Mouse (Mus musculus) gastrocnemius, postnatal 10 days (tissue): ENCODE results near the gene Sdad1. TPM values are rescaled to one million over a fixed set of nuclear protein-coding genes. Genes with fewer than 3 reads are reported as not detected.

Experiments
- DNase-seq: peaks from one replicate; pipeline ENCODE4 v3.0.0; 2021; ENCODE audit warnings: mixed read lengths
- total RNA-seq, 2 experiments: library from RNA; stranded (reverse); gene quantifications; 2 replicates each; pipeline ENCODE4 v1.2.3; 2021

Sdad1 gene
- total RNA-seq, 2 experiments from 2014 or later, result 20.3 to 20.8 TPM

DNA sequence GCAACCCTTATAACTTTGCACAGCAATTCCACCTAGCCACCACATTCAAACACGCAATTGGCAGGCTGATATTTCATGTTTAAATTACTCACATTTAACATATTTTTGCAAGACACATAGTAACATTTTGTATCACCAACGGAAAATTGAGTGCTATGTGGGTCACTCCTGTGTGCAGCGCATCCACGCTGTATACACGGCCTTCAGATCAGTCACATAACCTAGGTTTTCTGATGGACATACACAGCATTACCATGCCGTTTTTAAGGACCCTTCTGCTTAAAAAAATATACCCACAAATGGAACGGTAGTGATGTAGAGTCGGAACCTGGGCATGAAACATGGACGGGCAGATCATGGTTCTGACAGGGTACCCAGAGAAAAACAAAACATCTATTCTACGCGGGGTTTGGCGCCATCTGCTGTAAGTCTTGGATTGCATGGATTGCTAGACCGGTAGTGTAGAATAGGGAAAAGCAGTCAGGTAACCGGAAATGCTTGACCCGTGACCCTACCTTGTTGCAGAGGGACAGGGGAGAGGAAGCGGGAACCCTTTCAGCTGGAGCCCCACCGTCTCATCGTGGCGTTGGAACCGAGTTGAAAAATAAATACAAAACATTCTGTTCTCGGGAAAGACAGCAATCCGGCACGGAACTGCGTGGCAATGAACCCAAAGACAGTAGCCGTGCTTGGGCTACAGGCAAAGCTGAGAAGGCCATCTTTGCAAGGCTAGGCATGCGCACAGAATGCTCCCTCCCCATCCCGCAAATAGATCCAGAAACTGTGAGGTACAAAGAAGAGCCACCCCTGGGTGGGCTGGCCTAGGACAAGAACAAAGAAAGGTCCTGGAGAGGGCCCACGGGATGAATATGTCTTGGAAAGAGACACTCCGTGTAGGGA is 70.7 kb downstream of the Sdad1 start:
- DNase-seq, result peak; percentile 55

DNA sequence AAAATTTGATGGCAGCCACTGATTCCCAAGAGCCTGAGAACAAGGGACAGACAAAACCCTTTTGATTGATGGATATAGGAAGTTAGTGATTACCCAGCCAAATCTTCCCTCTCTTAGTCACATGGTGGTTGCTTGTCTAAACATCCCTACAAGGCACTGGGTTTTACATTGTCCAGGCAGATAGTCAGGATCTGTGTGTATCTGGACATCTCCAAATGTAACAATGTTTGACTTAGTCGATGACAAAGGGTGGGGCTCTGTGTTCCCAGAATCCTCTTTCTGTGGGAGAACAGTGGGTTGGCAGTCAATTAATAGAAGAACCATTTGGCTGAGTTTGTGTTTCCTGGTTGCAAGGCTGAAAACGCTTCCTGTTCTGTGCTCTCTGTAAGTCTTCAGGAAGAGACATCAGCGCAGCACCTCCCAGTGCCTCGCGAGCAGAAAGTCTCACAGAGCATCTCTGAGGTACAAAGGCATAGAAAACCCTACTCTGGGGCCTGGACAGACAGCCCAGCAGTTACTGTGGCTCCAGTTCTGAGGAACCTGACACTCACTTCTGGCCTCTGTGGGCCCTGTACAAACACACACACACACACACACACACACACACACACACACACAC is 75.2 kb downstream of the Sdad1 start:
- DNase-seq, result no peak

Other genes starting within 250 kb of the Sdad1 start
- gene G3bp2, start 226.8 kb downstream of the Sdad1 start, total RNA-seq, result 10 to 100 TPM; 57.9 to 59.4 TPM
- 10 to 100 TPM; 63.0 to 68.2 TPM for gene Uso1, start 172.5 kb downstream of the Sdad1 start, total RNA-seq
- not detected for gene U90926, start 95.1 kb downstream of the Sdad1 start, total RNA-seq
- not detected for gene Ppef2, start 54.2 kb downstream of the Sdad1 start, total RNA-seq
- gene Naaa, start 32.3 kb downstream of the Sdad1 start, total RNA-seq, result 10 to 100 TPM in 1 of 2 experiments, 1 to 10 TPM in 1; 8.9 to 11.7 TPM
- 1 to 10 TPM; 3.7 to 5.3 TPM for gene Cxcl9, start 17.6 kb upstream of the Sdad1 start, total RNA-seq
- 100 to 1,000 TPM; 327 to 371 TPM for gene Art3, start 21.3 kb upstream of the Sdad1 start, total RNA-seq
- gene Cxcl10, start 38.4 kb upstream of the Sdad1 start, total RNA-seq, result under 1 TPM in 1 of 2 experiments, not detected in 1; 0.43 TPM
- 10 to 100 TPM; 12.0 to 16.2 TPM for gene Nup54, start 124.7 kb upstream of the Sdad1 start, total RNA-seq
- 10 to 100 TPM; 94.3 to 96.4 TPM for gene Scarb2, start 196.4 kb upstream of the Sdad1 start, total RNA-seq
- not detected for gene Fam47e, start 244.6 kb upstream of the Sdad1 start, total RNA-seq